Mouse (Mus musculus) embryonic fibroblast, embryonic 13.5 days (primary cell): ENCODE results near the gene Nup62cl.

Source experiments
- CTCF ChIP-seq: IDR thresholded peaks from 2 replicates; pipeline ENCODE4 v1.5.1; 2011; ENCODE audit warnings: mild to moderate bottlenecking, control low read depth, low read length, moderate library complexity, borderline replicate concordance; ENCODE audit not compliant: insufficient read depth
- POLR2A ChIP-seq: IDR thresholded peaks from 2 replicates; pipeline ENCODE4 v1.6.1; 2011; ENCODE audit warnings: low read depth, mild to moderate bottlenecking, control low read depth, low read length, moderate library complexity

DNA sequence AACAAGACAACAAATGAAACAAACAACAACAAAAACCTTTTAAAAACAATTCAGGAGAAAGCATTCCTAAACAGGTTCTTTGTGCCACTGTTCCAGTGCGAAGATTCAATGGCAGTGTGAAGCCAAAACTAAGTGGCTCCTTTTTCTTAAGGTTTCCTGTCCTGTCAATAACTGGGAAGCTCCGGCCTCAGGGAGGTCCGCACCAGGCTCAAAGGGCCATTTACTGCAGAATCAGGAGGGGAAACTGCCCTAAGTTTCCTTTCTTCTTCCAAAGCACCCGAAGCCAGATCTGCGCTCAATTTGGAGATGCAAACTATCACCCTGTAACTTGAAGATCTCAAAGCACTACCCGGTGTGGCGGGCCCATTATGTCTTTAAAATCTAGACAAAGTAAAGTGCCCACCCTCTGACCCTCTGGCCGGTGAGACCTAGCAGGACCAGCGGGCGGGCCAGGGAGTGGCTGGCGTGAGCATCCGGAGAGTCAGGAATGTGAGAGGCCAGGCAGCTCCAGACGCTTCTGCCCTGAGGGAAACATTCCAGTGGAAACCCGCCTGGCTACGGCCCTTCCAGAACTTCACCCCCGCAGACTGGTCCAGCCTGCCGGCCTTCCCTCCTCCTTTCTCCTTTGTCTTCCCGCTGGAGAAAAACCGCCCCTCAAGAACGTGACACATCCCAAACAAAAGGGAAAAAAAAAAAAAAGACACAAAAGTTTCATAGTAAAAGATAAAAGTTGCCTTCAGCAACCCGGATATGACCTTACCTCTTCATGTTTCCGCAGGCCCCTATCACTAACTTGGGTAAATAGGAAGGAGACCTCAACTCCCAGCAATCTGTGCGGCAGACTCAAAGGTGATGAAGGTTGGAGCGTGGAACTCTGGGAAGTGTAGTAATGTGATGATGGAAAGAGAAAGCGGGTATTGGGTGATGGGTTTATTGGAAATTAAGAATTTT is 64.5 kb downstream of the Nup62cl start, which contains the start of gene Rbm41:
- TF ChIP-seq POLR2A (no peak), CTCF (no peak)
